Comparison of ENCODE assay signal across 9 mouse cellular contexts in the genomic region with DNA sequence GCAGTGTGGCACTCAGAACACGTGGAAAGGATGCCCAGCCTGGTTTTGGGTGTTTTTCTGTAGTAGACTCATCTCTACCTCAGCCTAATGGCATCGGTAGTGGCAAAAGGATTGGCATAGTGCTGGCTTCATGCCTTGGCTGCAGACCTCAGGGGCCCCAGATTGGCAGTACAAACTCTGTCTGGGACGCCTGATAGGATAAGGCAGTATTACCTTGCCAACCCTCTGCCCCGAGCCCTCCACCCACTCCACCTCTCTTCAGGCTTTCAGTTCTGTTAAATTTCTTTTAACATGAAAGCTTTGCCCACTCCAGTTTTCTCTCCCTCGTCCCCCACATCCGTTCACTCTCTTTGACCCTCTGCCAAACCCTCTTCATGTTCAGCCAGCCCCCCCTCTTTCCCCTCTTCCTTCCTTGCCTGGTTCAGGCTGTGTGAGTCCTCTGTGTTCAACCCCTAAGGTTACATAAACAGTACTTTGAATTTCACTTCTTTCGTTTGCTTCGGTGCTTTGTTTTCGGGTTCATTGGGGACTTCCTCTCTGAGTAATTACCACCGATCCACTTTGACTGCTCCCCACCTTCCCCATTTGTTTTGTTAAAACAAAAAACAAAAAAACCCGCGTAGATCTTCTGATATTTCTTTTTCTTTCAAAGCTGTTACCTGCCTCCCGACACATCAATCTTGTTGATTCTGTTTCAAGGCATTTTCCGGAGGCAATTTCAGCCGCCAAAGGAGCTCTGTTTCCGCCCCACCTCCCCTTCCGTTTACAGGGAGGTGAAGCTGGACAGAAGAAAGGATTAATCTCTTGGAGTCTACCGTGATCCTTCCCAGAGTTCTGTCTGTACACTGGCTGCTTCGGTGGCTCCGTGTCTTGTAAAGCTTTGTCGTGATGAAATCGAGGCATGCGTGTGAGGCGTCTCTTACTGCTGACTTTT. TPM values are rescaled to one million over a fixed set of nuclear protein-coding genes. Genes with fewer than 3 reads are reported as not detected.
A peak's percentile ranks its signal among the peaks of the same experiment; 100 is the strongest.
DNase-seq lines count a peak whose midpoint lies in the region; ATAC-seq lines count a peak whose summit lies in the region.
"Had no signal": no experiment of that assay in that cellular context is flagged by ENCODE, and none has a peak within 500 bp of the region (broad histone marks: within the 10 kb centered on the region; RNA-seq: fewer than 3 reads in every experiment).

No protein-coding gene starts in this region.

- H3K4me2 ChIP-seq in forebrain, embryonic 16.5 days (ENCODE audit: low read length) = peak overlapping the region; percentile 50

- H3K27ac ChIP-seq in forebrain, embryonic 16.5 days (ENCODE audit: low read length) = no peak overlapping the region

- H3K36me3 ChIP-seq in forebrain, embryonic 16.5 days (ENCODE audit: control insufficient read depth, insufficient read depth) = no peaks in the 10 kb centered on the region

- DNase-seq in cerebellum, postnatal 10 days = peak; percentile 16
- no peak for DNase-seq in cerebellum, adult 9-10 months
- DNase-seq in kidney, postnatal 10 days = peak; percentile 18
- DNase-seq in naive thymus-derived CD4-positive, alpha-beta T cell, adult 2 months (ENCODE audit: low read depth) = peak; percentile 47
- no peak for DNase-seq in ovary, postnatal 36 days (ENCODE audit: low spot score)
- no peak for DNase-seq in urinary bladder, adult 18-20 months (ENCODE audit: low spot score in 2 of 2)

- H3K4me3 ChIP-seq in forebrain, embryonic 16.5 days (replicated peaks; ENCODE audit: low read length) = peak overlapping the region; percentile 5; the same call in 1 of the 2 replicates

- H3K27me3 ChIP-seq in forebrain, embryonic 16.5 days (replicated peaks; ENCODE audit: control insufficient read depth, insufficient read depth, low read length) = no peaks in the 10 kb centered on the region

- H3K4me1 ChIP-seq in forebrain, embryonic 16.5 days (replicated peaks; ENCODE audit: control insufficient read depth, insufficient read depth, low read length) = peaks cover 10% of the 10 kb centered on the region; the same call in 1 of the 2 replicates

- no peaks in the 10 kb centered on the region for H3K9me3 ChIP-seq in forebrain, embryonic 16.5 days (ENCODE audit: control insufficient read depth, low read length)

- WGBS in forebrain, embryonic 16.5 days = 32% methylated on average over 24 of the region's 24 CpGs

- ATAC-seq in CD4-positive, CD25-positive, alpha-beta regulatory T cell, adult 4 months = peak; percentile 77
- peak; percentile 23; the same call in 1 of the 2 replicates for ATAC-seq in forebrain, embryonic 16.5 days

- H3K9ac ChIP-seq in forebrain, embryonic 16.5 days (replicated peaks; ENCODE audit: low read depth, low read length) = 0 out of 2 replicates have a peak overlapping the region, but pooled peaks have one; percentile 15

RNA-seq across cellular contexts. Expression of a gene that starts 3.9 kb away (rescaled TPM):
- polyA plus RNA-seq in CD4-positive, CD25-positive, alpha-beta regulatory T cell, adult 4 months (2017; shearing (Covaris generic)) = not detected
- not detected in 2 replicates for polyA plus RNA-seq in forebrain, embryonic 16.5 days (2015; fragmentation: Nextera tagmentation; extraction: Ambion mirVana)
- polyA plus RNA-seq: gonadal fat pad, adult 2 months had no signal

RNA-seq across cellular contexts. Expression of a gene that starts 38.7 kb away (rescaled TPM):
- polyA plus RNA-seq in CD4-positive, CD25-positive, alpha-beta regulatory T cell, adult 4 months (2017; shearing (Covaris generic)) = not detected
- 0.84 and 0.87 TPM in 2 replicates for polyA plus RNA-seq in forebrain, embryonic 16.5 days (2015; fragmentation: Nextera tagmentation; extraction: Ambion mirVana)

Comparison
In these comparisons a context has a peak if more than half of its experiments do, and no peak if none do; other contexts are left out.
1. DNase-seq: peak in cerebellum, postnatal 10 days (2 of 2), kidney, postnatal 10 days (single experiment) and naive thymus-derived CD4-positive, alpha-beta T cell, adult 2 months (single experiment); none in cerebellum, adult 9-10 months (single experiment), ovary, postnatal 36 days (single experiment) and urinary bladder, adult 18-20 months (0 of 2).